Mouse (Mus musculus) c-Kit-positive CD71-negative TER-119-negative erythroid progenitor cells, embryonic 14.5 days (primary cell): ENCODE results near the gene Kcnj9.

Experiments used
- DNase-seq: peaks from one replicate; pipeline ENCODE4 v3.0.0-alpha.2; 2013; ENCODE audit warnings: low read depth

Kcnj9 gene

GRCm38 (mm10) chr1:172312768-172313561 lies 16.2 kb downstream of the Kcnj9 start:
- DNase-seq, result no peak

- DNase-seq, result peak; percentile 73
These were observed 17.0 kb downstream of the Kcnj9 start for GRCm38 (mm10) chr1:172311921-172312767.

- no peak for DNase-seq
These were observed 17.7 kb downstream of the Kcnj9 start for GRCm38 (mm10) chr1:172311248-172311906.

GRCm38 (mm10) chr1:172309699-172310398 lies 19.3 kb downstream of the Kcnj9 start:
- peak; percentile 94 for DNase-seq

- no peak for DNase-seq
These were observed 20.7 kb downstream of the Kcnj9 start for GRCm38 (mm10) chr1:172308409-172308808.

- DNase-seq, result no peak
These were observed 21.2 kb downstream of the Kcnj9 start for GRCm38 (mm10) chr1:172307936-172308335.

- no peak for DNase-seq
These were observed 22.2 kb downstream of the Kcnj9 start for GRCm38 (mm10) chr1:172306885-172307284.

GRCm38 (mm10) chr1:172306196-172306595 lies 22.9 kb downstream of the Kcnj9 start:
- no peak for DNase-seq

GRCm38 (mm10) chr1:172305635-172306034 lies 23.5 kb downstream of the Kcnj9 start:
- no peak for DNase-seq

GRCm38 (mm10) chr1:172305153-172305552 lies 24.0 kb downstream of the Kcnj9 start:
- DNase-seq, result no peak

GRCm38 (mm10) chr1:172304443-172304842 lies 24.7 kb downstream of the Kcnj9 start:
- DNase-seq, result no peak

GRCm38 (mm10) chr1:172302851-172303250 lies 26.3 kb downstream of the Kcnj9 start:
- no peak for DNase-seq

- DNase-seq, result no peak
These were observed 26.8 kb downstream of the Kcnj9 start for GRCm38 (mm10) chr1:172302311-172302710.

- no peak for DNase-seq
These were observed 27.9 kb downstream of the Kcnj9 start for GRCm38 (mm10) chr1:172301180-172301579.

GRCm38 (mm10) chr1:172300247-172300646 lies 28.9 kb downstream of the Kcnj9 start:
- no peak for DNase-seq

- DNase-seq, result no peak
These were observed 29.6 kb downstream of the Kcnj9 start for GRCm38 (mm10) chr1:172299528-172299927.

- no peak for DNase-seq
These were observed 31.2 kb downstream of the Kcnj9 start, which contains the start of gene Atp1a2 for GRCm38 (mm10) chr1:172297611-172298537. Atp1a2 (minus strand) TSS chr1:172298064.

- no peak for DNase-seq
These were observed 32.2 kb downstream of the Kcnj9 start for GRCm38 (mm10) chr1:172296816-172297510.

GRCm38 (mm10) chr1:172295751-172296197 lies 33.3 kb downstream of the Kcnj9 start:
- no peak for DNase-seq

- DNase-seq, result no peak
These were observed 35.7 kb downstream of the Kcnj9 start for GRCm38 (mm10) chr1:172293449-172293848.
